Comparison of ENCODE assay signal across 23 mouse cellular contexts in genomic region chr12:51060931-51061330, GRCm38 (mm10).
A peak's percentile ranks its signal among the peaks of the same experiment; 100 is the strongest.
DNase-seq lines count a peak whose midpoint lies in the region; ATAC-seq lines count a peak whose summit lies in the region.
"Had no signal": no experiment of that assay in that cellular context is flagged by ENCODE, and none has a peak within 500 bp of the region (broad histone marks: within the 10 kb centered on the region; RNA-seq: fewer than 3 reads in every experiment).

No protein-coding gene starts in this region.

- H3K9me3 ChIP-seq in forebrain, embryonic 14.5 days (replicated peaks; ENCODE audit: control insufficient read depth, low read length): no peaks in the 10 kb centered on the region
- no peaks in the 10 kb centered on the region for H3K9me3 ChIP-seq in forebrain, embryonic 13.5 days (replicated peaks)
- H3K9me3 ChIP-seq: forebrain, embryonic 10.5 days; heart, embryonic 10.5 days; heart, embryonic 13.5 days had no signal

- H3K9ac ChIP-seq in forebrain, embryonic 14.5 days (ENCODE audit: low read length): no peak overlapping the region
- no peak overlapping the region for H3K9ac ChIP-seq in forebrain, embryonic 13.5 days
- H3K9ac ChIP-seq: heart, embryonic 13.5 days; hindbrain, embryonic 14.5 days had no signal

- peaks cover 5% of the 10 kb centered on the region; the same call in 1 of the 2 replicates for H3K4me1 ChIP-seq in forebrain, embryonic 14.5 days (ENCODE audit: control insufficient read depth, insufficient read depth, low read length)
- H3K4me1 ChIP-seq in forebrain, embryonic 13.5 days: 0 out of 2 replicates have a peak, but pooled peaks cover 7% of the 10 kb centered on the region

- peak; percentile 27 for DNase-seq in forebrain, embryonic 14.5 days (ENCODE audit: low spot score)
- peak; percentile 17 to 61 for DNase-seq in layer of hippocampus, adult 18-20 months (ENCODE audit: low spot score in 2 of 2)
- DNase-seq in layer of hippocampus, postnatal 10 days (ENCODE audit: low spot score in 2 of 2): no peak
- peak; percentile 14 for DNase-seq in layer of hippocampus, adult 9-11 months
- no peak for DNase-seq in layer of hippocampus, postnatal 25 days (ENCODE audit: extremely low spot score in 1 of 2, low spot score in 1 of 2)
- DNase-seq: adrenal gland, adult 8-10 months; adrenal gland, postnatal 25 days; cerebellum, adult 18-20 months; cerebellum, adult 9-10 months; cerebellum, postnatal 14 days; gastrocnemius, postnatal 10 days; gastrocnemius, postnatal 36 days; heart, adult 2 months; heart, postnatal 14 days; heart, postnatal 4 days had no signal

- H3K27me3 ChIP-seq in forebrain, embryonic 14.5 days (replicated peaks; ENCODE audit: control insufficient read depth, insufficient read depth, low read length): no peaks in the 10 kb centered on the region
- no peaks in the 10 kb centered on the region for H3K27me3 ChIP-seq in forebrain, embryonic 13.5 days
- H3K27me3 ChIP-seq: heart, embryonic 13.5 days had no signal

- H3K27ac ChIP-seq in forebrain, embryonic 14.5 days (ENCODE audit: low read depth, low read length): no peak overlapping the region
- H3K27ac ChIP-seq in forebrain, embryonic 13.5 days: no peak overlapping the region
- H3K27ac ChIP-seq: forebrain, embryonic 10.5 days; heart, adult 2 months; heart, embryonic 10.5 days; heart, embryonic 13.5 days; hindbrain, embryonic 14.5 days; hindbrain, postnatal 0 days had no signal

- H3K4me3 ChIP-seq in forebrain, embryonic 14.5 days (ENCODE audit: low read depth, low read length): no peak overlapping the region
- no peak overlapping the region for H3K4me3 ChIP-seq in forebrain, embryonic 13.5 days
- H3K4me3 ChIP-seq: forebrain, embryonic 10.5 days; heart, adult 2 months; heart, embryonic 10.5 days; heart, embryonic 13.5 days had no signal

- H3K36me3 ChIP-seq in forebrain, embryonic 14.5 days (ENCODE audit: control insufficient read depth, insufficient read depth, low read length): no peaks in the 10 kb centered on the region
- no peaks in the 10 kb centered on the region for H3K36me3 ChIP-seq in forebrain, embryonic 13.5 days (ENCODE audit: poor library complexity, severe bottlenecking)
- H3K36me3 ChIP-seq: forebrain, embryonic 10.5 days; heart, embryonic 10.5 days; heart, embryonic 13.5 days had no signal

- no peak for ATAC-seq in forebrain, embryonic 14.5 days
- no peak for ATAC-seq in forebrain, embryonic 13.5 days
- ATAC-seq: activated CD4-positive, CD25-positive, alpha-beta regulatory T cell, adult 4 months; hindbrain, postnatal 0 days; inflammation-experienced regulatory T-cells, adult 6 months had no signal

- 81% methylated on average over 3 of the region's 3 CpGs for WGBS in forebrain, embryonic 14.5 days
- 89% methylated on average over 3 of the region's 3 CpGs for WGBS in forebrain, embryonic 13.5 days

- H3K4me2 ChIP-seq in forebrain, embryonic 14.5 days (ENCODE audit: low read length): no peak overlapping the region
- no peak overlapping the region for H3K4me2 ChIP-seq in forebrain, embryonic 13.5 days
- H3K4me2 ChIP-seq: heart, embryonic 13.5 days; hindbrain, embryonic 14.5 days had no signal

Comparison
In these comparisons a context has a peak if more than half of its experiments do, and no peak if none do; other contexts are left out.
1. DNase-seq: peak in forebrain, embryonic 14.5 days (single experiment), layer of hippocampus, adult 18-20 months (2 of 2) and layer of hippocampus, adult 9-11 months (single experiment); none in layer of hippocampus, postnatal 10 days (0 of 2) and layer of hippocampus, postnatal 25 days (0 of 2).